Mouse (Mus musculus) cerebellum, adult 9-11 months (tissue): ENCODE measurements around the gene Ccdc153.

ENCODE experiments used
- DNase-seq: peaks from one replicate; pipeline ENCODE4 v3.0.0; 2022

The Ccdc153 gene

DNA sequence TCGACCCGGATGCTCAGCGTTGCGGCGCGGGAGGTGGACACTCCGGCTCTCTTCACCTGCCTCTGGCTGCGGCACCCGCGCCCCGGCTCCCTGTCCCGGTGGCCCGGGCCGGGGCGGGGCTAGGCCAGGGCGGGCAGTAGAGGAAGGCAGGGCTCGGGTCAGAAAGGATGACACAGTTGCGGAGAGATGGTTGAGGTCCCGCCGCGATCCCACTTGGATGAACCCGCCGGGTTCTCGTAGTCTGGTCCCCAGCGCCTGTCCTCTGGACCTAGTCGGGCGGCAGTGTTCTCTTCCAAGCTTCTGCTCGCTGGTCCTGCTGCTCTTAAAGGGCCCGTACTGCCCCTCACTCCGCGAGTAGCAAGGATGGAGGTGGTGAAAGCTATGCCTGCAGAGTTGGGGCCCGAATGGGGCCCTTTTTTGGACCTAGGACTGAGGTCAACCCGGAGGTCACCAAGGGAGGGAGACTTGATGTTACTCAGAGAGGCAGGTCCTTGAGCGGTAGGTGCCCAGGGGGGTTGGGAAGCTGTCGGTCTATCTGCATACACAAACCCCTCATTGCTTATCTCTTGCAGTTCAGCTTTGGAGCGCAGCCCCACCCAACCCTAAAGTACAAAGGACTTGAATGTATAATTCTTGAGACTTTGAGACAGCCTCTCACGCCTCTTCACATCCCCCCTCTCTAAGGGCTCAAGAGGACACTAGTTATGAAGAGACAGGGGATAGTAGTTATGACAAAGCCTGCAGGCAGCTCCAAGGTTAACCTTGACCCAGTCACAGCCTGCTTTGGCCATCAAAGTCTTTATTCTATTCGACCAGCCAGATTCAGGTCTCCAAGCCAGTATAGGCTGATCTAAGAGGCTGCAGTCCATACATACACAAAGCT, 47.8 kb downstream of the Ccdc153 start, which contains the start of gene Abcg4:
TSS of gene Abcg4 (minus strand) at position 540 of the 883 bp plus-strand sequence.
- DNase-seq: peak; percentile 73

DNA sequence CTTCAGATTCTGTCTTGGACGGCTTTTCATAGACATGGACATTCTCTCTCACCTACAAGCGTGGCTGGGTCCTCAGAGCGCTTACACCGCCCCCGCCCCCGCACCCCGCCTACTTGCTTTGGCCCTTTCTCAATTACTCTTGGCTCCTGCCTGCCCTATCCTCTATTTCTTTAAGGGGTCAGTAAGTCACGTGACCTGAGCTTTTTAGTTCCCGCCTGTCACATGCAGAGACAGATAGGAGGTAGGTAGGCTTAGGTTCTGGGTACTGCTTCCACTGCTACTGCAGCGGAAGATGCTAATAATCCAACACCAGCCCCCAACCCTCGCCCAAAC, 48.4 kb downstream of the Ccdc153 start:
- DNase-seq: no peak

- DNase-seq: no peak
Measured at GRCm38 (mm10) chr9:44292490-44292889, 52.0 kb downstream of the Ccdc153 start.
